Mouse (Mus musculus): ENCODE measurements around the gene Pxk. TPM values are rescaled to one million over a fixed set of nuclear protein-coding genes. Genes with fewer than 3 reads are reported as not detected.

Pxk gene
- polyA plus RNA-seq, 1 experiment from 2014 or later: 30.0 TPM

DNA sequence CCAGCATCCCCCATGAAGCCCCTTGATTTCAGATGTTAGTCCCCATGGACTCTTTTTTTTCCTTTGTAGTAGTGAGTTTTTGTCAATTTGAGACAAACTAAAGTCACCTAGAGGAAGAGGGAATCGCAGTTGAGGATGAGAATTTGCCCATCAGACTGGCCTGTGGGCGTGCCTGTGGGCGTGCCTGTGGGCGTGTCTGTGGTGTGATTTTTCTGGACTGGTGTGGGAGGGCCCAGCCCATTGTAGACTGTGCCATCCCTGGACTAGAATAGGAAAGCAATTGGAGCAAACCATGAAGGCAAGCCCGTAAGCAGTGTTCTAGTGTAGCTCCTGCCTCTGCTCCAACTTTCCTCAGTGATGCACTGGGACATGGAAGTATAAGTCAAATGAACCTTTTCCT lies 78.2 kb downstream of the Pxk start:
- H3K4me1 ChIP-seq (replicated peaks): peaks cover 9% of the 10 kb centered on the region
- no peaks in the 10 kb centered on the region for H3K36me3 ChIP-seq
- no peak overlapping the region for H3K9ac ChIP-seq
- no peak overlapping the region for H3K4me3 ChIP-seq
- WGBS: 63% methylated on average over 5 of the region's 5 CpGs
- H3K27ac ChIP-seq: no peak overlapping the region
- H3K27me3 ChIP-seq: no peaks in the 10 kb centered on the region
- ATAC-seq (replicated peaks; ENCODE audit: insufficient number of reproducible peaks, insufficient read depth, low FRiP score, low read depth): no peak
- H3K9me3 ChIP-seq (replicated peaks): no peaks in the 10 kb centered on the region
- no peak overlapping the region for H3K4me2 ChIP-seq

DNA sequence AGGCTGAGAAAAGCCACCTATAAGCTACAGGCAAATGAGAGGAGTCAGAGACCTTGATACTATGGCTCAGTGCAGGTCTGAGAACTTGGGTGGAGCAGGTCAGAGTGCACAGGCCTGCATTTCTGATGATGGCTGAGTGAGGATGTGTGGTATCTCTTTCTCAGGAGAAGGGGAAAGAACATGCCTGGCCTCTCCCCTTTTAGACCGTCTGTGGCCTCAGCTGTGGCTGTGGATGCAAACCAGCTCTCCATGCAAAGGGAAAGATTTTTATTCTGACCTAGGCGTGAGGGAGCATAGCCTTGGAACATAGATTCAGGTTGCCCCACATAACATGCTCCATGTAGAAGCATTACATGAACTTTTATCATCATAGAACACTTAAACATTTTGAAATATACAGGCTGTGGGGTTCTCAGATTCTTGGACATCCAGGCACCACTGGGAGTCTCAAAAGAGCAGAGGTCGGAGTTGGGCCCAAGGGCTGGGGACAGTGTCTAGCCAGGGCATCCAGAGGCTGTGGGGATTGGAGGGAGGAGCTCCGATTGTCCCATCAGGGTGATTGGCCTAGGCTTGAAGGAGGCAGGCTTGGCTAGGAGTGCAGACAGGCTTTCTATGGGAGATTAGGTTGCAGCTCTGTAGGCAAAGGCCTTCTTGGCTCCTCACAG lies 82.5 kb downstream of the Pxk start:
- Histone ChIP-seq H3K9ac (no peak overlapping the region), H3K4me1 (replicated peaks) (no peaks in the 10 kb centered on the region), H3K27ac (no peak overlapping the region), H3K4me2 (no peak overlapping the region), H3K27me3 (no peaks in the 10 kb centered on the region), H3K9me3 (replicated peaks) (no peaks in the 10 kb centered on the region), H3K4me3 (no peak overlapping the region), H3K36me3 (no peaks in the 10 kb centered on the region)
- no peak for ATAC-seq (replicated peaks; ENCODE audit: insufficient number of reproducible peaks, insufficient read depth, low FRiP score, low read depth)
- WGBS: 67% methylated on average over 4 of the region's 4 CpGs

DNA sequence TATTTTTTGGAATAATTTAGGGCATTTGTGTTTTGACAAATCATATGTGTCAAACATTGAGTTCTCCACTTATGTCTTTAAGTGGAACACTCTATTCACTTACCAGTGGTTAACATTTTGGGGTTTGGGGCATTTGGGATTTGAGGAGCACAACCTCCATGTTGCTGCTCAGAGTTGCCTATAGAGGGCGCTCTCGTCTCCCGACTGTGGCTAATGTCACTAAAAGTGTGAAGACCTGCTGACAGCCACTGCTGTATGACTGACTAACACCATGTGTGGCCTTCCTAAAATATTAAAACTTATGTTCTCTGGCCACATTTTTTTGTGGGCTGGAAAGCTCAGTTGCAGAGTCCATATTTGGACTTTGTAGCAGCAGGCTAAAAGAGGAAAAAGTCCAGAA lies 85.3 kb downstream of the Pxk start:
- no peak for ATAC-seq (replicated peaks; ENCODE audit: insufficient number of reproducible peaks, insufficient read depth, low FRiP score, low read depth)
- Histone ChIP-seq H3K4me3 (no peak overlapping the region), H3K4me2 (no peak overlapping the region), H3K36me3 (no peaks in the 10 kb centered on the region), H3K4me1 (replicated peaks) (no peaks in the 10 kb centered on the region), H3K27me3 (no peaks in the 10 kb centered on the region), H3K27ac (no peak overlapping the region), H3K9ac (no peak overlapping the region), H3K9me3 (replicated peaks) (no peaks in the 10 kb centered on the region)
- WGBS: 58% methylated on average over 3 of the region's 3 CpGs

DNA sequence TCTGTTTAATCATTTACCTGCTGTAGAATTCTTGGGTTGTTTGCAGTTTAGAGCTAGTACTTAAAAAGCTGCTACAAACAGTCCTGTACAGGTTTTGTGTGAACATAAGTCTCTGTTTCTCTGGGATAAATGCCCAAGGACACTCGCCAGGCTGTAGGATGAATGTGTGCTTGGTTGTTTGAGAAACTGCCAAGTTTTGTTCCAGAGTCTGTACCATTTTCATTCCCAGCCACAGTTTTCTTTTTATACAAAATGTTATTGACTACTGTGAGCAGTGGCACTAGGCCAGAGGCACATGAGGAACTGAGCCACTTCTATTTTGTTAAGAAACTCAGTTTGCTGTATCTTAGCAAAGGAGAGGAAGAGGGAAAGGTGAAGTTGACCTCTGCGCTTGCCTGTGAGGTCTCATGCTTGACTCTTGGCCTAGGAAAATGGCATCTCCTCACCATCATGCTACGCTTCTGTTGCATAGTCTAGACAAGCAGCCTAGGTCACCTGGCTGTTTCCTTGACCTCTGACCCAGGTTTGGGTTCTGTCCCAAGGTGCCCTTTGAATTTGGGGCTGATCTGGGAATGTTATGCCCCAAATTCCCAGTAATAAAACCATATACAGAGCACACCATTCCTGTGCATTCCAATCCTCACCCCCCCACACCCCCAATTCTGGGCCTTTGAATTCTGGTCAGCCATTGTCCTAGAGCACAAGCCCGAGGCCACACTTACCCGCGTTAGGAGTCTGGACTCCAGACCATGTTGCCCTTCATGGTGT lies 88.5 kb downstream of the Pxk start:
- Histone ChIP-seq H3K9ac (no peak overlapping the region), H3K36me3 (no peaks in the 10 kb centered on the region), H3K4me2 (no peak overlapping the region), H3K27ac (no peak overlapping the region), H3K27me3 (no peaks in the 10 kb centered on the region), H3K4me3 (no peak overlapping the region), H3K9me3 (replicated peaks) (no peaks in the 10 kb centered on the region), H3K4me1 (replicated peaks) (no peaks in the 10 kb centered on the region)
- ATAC-seq (replicated peaks; ENCODE audit: insufficient number of reproducible peaks, insufficient read depth, low FRiP score, low read depth): no peak
- WGBS: 80% methylated on average over 6 of the region's 6 CpGs

DNA sequence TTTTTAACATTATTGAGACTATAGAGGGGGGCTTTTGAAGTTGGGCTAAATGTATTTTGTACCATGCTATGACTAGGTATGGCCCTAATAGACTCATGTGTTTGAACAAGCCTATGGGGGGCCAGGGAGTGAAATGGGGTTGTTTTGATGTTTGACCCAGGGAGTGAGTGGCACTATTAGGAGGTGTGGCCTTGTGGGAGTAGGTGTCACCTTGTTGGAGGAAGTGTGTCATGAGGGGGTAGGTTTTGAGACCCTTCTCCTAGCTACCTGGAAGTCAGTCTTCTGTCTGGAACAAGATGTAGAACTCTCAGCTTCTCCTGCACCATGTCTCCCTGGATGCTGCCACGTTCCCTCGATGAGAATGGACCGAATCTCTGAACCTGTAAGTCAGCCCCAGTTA lies 92.5 kb downstream of the Pxk start:
- Histone ChIP-seq H3K27ac (no peak overlapping the region), H3K9me3 (replicated peaks) (no peaks in the 10 kb centered on the region), H3K4me3 (no peak overlapping the region), H3K9ac (no peak overlapping the region), H3K27me3 (no peaks in the 10 kb centered on the region), H3K4me1 (replicated peaks) (no peaks in the 10 kb centered on the region), H3K4me2 (no peak overlapping the region), H3K36me3 (no peaks in the 10 kb centered on the region)
- ATAC-seq (replicated peaks; ENCODE audit: insufficient number of reproducible peaks, insufficient read depth, low FRiP score, low read depth): no peak
- WGBS: 90% methylated on average over 3 of the region's 3 CpGs

DNA sequence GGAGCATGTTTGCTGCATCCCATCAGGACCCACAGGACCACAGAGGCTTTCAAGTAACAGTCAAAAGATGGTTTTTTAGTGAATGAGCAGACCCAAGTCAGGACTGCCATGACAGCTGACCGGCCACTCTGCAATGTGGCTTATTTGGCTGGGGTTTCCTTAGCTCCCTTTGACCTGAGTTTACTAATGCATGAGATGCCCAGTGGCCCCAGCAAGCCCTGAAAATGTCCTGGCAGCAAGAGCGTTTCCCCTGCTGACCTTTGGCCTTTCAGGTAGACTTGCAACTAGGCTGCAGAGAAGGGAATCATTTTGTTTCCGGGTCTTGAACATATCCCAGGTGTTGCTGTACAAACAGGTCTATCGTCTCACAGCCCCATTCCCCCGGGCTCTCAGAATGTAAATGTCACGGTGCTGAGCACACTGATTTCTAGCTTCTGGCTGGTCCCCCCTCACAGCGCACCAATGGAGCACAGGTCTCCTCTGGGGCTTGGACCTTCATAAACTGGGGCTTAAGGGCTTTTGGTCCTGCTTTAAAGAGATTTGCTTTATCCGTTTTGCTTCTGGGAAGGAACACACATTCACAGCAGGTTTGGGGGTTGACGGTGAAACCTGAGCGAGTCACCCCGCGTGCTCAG lies 93.4 kb downstream of the Pxk start:
- Histone ChIP-seq H3K27me3 (no peaks in the 10 kb centered on the region), H3K4me1 (replicated peaks) (no peaks in the 10 kb centered on the region), H3K4me3 (no peak overlapping the region), H3K27ac (no peak overlapping the region), H3K9me3 (replicated peaks) (no peaks in the 10 kb centered on the region), H3K36me3 (no peaks in the 10 kb centered on the region), H3K9ac (no peak overlapping the region), H3K4me2 (no peak overlapping the region)
- WGBS: 71% methylated on average over 12 of the region's 12 CpGs
- no peak for ATAC-seq (replicated peaks; ENCODE audit: insufficient number of reproducible peaks, insufficient read depth, low FRiP score, low read depth)

DNA sequence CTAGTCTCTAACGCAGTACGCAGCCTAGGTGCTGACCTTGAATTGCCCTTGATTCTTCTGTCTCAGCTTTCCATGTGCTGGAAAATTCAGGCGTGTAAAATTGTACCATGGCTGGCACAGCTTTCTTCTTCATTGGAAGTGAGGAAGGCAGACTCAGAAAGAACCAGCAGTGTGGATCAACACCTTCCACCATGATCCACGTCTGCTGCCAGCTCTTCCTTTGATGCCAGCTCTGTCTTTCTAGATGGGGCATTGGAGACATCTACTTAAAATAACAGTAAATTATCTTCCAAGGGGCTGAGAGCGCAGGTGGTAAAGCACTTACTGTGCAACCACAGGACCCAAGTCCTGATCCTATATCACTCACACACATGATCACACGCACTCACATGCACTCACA lies 94.7 kb downstream of the Pxk start:
- H3K36me3 ChIP-seq: no peaks in the 10 kb centered on the region
- no peak overlapping the region for H3K9ac ChIP-seq
- H3K4me1 ChIP-seq (replicated peaks): no peaks in the 10 kb centered on the region
- no peaks in the 10 kb centered on the region for H3K27me3 ChIP-seq
- H3K4me2 ChIP-seq: no peak overlapping the region
- H3K4me3 ChIP-seq: no peak overlapping the region
- H3K27ac ChIP-seq: no peak overlapping the region
- no peaks in the 10 kb centered on the region for H3K9me3 ChIP-seq (replicated peaks)
- ATAC-seq (replicated peaks; ENCODE audit: insufficient number of reproducible peaks, insufficient read depth, low FRiP score, low read depth): no peak
- 82% methylated on average over 6 of the region's 6 CpGs for WGBS

DNA sequence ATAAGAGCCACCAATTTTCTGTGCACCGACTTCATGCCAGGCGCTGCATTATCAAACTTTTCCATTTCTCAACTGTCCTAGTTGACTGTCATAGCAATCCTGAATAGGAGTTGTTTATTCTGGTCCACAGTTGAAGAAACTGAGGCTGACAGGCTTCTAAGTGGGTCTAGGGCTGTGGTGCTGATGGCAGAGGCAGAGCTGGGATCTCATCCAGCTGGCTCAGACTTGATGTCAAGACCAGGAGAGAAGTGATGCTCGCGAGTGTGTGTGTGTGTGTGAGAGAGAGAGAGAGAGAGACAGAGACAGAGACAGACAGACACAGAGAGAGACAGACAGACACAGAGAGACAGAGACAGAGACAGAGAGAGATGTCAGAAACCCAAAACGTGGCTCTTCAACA lies 102.8 kb downstream of the Pxk start:
- no peaks in the 10 kb centered on the region for H3K36me3 ChIP-seq
- H3K4me2 ChIP-seq: peak overlapping the region; percentile 32
- no peak overlapping the region for H3K4me3 ChIP-seq
- no peak overlapping the region for H3K9ac ChIP-seq
- H3K27ac ChIP-seq: peak overlapping the region; percentile 42; the same call in 1 of the 2 replicates
- no peaks in the 10 kb centered on the region for H3K9me3 ChIP-seq (replicated peaks)
- no peaks in the 10 kb centered on the region for H3K27me3 ChIP-seq
- peaks cover 9% of the 10 kb centered on the region; the same call in 1 of the 2 replicates for H3K4me1 ChIP-seq (replicated peaks)
- WGBS: 58% methylated on average over 5 of the region's 5 CpGs
- ATAC-seq (replicated peaks; ENCODE audit: insufficient number of reproducible peaks, insufficient read depth, low FRiP score, low read depth): no peak

DNA sequence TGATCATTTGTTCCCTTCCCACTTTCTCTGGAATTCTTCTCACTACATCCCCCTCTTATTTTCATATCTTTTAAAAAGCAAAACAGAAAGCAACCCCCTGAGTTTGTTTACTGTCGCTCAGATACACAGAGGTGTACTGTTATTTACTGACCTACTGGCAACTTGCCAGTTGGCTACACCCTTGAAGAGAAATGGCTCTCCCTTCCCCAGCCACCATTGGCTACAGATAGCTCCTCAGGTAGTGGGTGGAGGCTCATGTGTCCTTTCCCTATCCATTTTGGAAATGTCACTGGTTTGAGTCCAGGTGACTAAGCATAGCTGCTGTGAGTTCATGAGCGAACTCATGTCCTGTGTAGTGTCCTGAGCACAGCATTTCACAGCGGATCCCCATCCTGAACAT lies 103.7 kb downstream of the Pxk start:
- Histone ChIP-seq H3K9ac (no peak overlapping the region), H3K36me3 (no peaks in the 10 kb centered on the region), H3K27ac (no peak overlapping the region), H3K27me3 (no peaks in the 10 kb centered on the region), H3K4me2 (no peak overlapping the region), H3K9me3 (replicated peaks) (no peaks in the 10 kb centered on the region), H3K4me3 (no peak overlapping the region), H3K4me1 (replicated peaks) (peaks cover 14% of the 10 kb centered on the region)
- 85% methylated on average over 3 of the region's 3 CpGs for WGBS
- no peak for ATAC-seq (replicated peaks; ENCODE audit: insufficient number of reproducible peaks, insufficient read depth, low FRiP score, low read depth)

DNA sequence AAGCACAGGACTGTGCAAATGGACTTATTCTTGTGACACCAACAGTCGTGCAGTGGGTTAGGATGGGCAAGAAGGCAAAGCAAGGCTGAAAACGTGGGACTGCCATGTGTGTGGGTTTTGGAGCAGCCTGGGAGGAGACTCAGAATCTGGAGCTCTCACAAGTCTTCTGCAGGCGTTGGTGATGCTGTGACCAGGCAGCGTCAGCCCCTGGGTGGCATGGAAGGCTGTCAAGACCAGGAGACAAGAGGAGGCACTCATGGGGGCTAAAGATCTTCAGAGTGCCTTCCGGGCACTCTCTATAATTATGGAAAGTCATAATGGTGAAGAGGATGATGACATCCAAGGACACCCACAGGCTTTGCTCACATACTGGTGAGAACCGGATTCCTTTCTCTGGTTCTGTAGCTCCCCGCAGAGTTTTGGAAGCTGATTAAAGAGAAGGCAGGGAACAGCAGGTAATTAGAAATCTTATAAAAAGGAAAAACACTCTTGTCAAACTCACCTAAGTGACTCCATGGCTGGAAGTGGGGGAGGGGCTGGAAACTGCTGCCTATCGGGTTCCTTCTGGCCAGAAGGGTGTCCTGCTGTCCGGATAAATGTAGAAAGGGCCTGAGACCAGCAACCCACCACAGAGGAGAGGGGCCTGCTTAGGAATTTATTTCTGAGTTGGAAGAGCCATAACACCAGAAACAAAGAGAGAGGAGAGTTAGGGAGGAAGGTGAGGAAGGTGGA lies 108.3 kb downstream of the Pxk start:
- Histone ChIP-seq H3K27me3 (no peaks in the 10 kb centered on the region), H3K9ac (no peak overlapping the region), H3K27ac (no peak overlapping the region), H3K4me3 (no peak overlapping the region), H3K4me2 (no peak overlapping the region), H3K4me1 (replicated peaks) (peaks cover 13% of the 10 kb centered on the region), H3K36me3 (no peaks in the 10 kb centered on the region), H3K9me3 (replicated peaks) (no peaks in the 10 kb centered on the region)
- ATAC-seq (replicated peaks; ENCODE audit: insufficient number of reproducible peaks, insufficient read depth, low FRiP score, low read depth): no peak
- 44% methylated on average over 9 of the region's 9 CpGs for WGBS

DNA sequence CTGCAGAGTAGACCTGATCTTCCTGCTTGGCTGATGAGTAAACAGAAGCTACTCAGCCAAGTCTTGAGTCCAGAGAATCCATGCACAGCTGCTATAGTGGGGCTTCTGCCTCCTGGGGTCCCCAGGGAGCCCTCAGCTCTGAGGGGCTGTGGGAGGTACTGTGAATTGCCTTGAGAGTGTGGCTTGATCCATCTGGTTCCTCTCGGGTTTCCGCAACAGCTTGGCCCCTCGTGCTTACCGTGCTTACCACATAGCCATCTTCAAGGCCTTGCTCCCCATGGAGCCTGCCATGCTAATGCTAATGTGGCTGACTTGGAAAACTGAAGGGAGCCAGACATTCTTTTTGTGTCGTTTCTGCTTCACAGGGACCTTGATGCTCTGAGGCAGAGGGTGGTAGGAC lies 109.1 kb downstream of the Pxk start:
- WGBS: 47% methylated on average over 5 of the region's 5 CpGs
- no peaks in the 10 kb centered on the region for H3K27me3 ChIP-seq
- no peaks in the 10 kb centered on the region for H3K9me3 ChIP-seq (replicated peaks)
- H3K27ac ChIP-seq: no peak overlapping the region
- ATAC-seq (replicated peaks; ENCODE audit: insufficient number of reproducible peaks, insufficient read depth, low FRiP score, low read depth): no peak
- H3K36me3 ChIP-seq: no peaks in the 10 kb centered on the region
- H3K4me1 ChIP-seq (replicated peaks): peaks cover 13% of the 10 kb centered on the region
- no peak overlapping the region for H3K4me2 ChIP-seq
- H3K4me3 ChIP-seq: no peak overlapping the region
- no peak overlapping the region for H3K9ac ChIP-seq
